Mouse (Mus musculus) forebrain, embryonic 12.5 days (tissue): ENCODE measurements around the gene Tmprss9. TPM values are rescaled to one million over a fixed set of nuclear protein-coding genes. Genes with fewer than 3 reads are reported as not detected.

Experiments
- ATAC-seq: fragments of 200-750 bp; cut with Nextera tagmentation; 2 replicates; pipeline ENCODE4 v1.8.0; 2017; ENCODE audit warnings: moderate TSS enrichment; ENCODE audit not compliant: low FRiP score
- H3K27ac ChIP-seq: fragments of 300-500 bp; sonication (generic); 2 replicates; pipeline ENCODE4 v1.5.1; 2016; ENCODE audit warnings: mild to moderate bottlenecking
- H3K27me3 ChIP-seq: fragments of 300-500 bp; sonication (generic); 2 replicates; pipeline ENCODE4 v1.6.1; 2016; ENCODE audit warnings: mild to moderate bottlenecking
- H3K36me3 ChIP-seq: fragments of 300-500 bp; sonication (generic); replicated peaks from 2 replicates; pipeline ENCODE4 v1.6.1; 2016; ENCODE audit warnings: mild to moderate bottlenecking
- H3K4me1 ChIP-seq: fragments of 300-500 bp; sonication (generic); 2 replicates; pipeline ENCODE4 v1.6.1; 2016
- H3K4me2 ChIP-seq: fragments of 300-500 bp; sonication (generic); 2 replicates; pipeline ENCODE4 v1.6.1; 2016; ENCODE audit warnings: mild to moderate bottlenecking, moderate library complexity
- H3K4me3 ChIP-seq: fragments of 300-500 bp; sonication (generic); replicated peaks from 2 replicates; pipeline ENCODE4 v1.5.1; 2016; ENCODE audit warnings: mild to moderate bottlenecking
- H3K9ac ChIP-seq: fragments of 300-500 bp; sonication (generic); 2 replicates; pipeline ENCODE4 v1.6.1; 2016; ENCODE audit warnings: mild to moderate bottlenecking
- H3K9me3 ChIP-seq: fragments of 300-500 bp; sonication (generic); 2 replicates; pipeline ENCODE4 v1.6.1; 2016
- WGBS: fragments of 180-500 bp; shearing (Covaris S2); methylation state at CpG from one replicate; pipeline ENCODE4 v1.1.7; 2016; 5-methylcytosine and 5-hydroxymethylcytosine counted together
- polyA plus RNA-seq: library from polyadenylated mRNA; unstranded; fragments of >200 nt; fragmentation: Nextera tagmentation; extraction: Ambion mirVana; gene quantifications from 2 replicates; pipeline ENCODE4 v1.2.1, GENCODE M21; 2016

Gene Tmprss9
- polyA plus RNA-seq, 1 experiment from 2014 or later: 0.08 TPM

DNA sequence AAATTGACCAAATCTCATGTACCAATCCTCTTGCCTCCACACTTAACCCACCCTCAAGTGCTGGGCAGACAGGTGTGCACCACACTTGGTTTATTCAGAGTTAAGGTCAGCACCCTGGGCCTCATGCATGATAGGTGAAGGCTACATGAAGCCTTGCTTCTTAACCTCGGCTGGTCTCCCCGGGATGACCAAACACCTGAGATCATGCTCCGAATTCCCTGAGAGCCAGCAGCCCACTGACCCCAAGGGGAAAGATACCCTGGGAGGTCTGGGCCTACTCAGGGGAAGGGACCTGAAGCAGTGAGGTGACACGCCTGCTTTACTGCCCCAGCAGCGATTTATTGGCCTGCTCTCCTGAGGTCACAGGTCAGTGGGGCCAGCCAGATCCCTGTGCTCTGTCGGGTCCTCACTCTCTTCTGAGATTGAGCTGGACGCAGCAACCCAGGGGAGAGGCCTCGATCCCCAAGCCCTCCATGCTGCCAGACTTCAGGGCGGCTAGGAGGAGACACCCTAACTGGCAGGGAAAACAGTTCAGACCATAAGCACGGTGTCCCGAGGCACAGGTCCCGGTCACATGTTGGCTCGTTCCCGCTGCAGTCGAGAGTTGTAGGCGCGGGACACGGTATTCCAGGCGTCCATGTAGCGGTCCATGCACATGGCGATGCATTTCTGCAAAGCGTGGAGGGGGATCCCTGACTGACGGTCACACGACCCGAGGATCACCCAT is 28.1 kb downstream of the Tmprss9 start:
- Histone ChIP-seq H3K9me3 (no peaks in the 10 kb centered on the region), H3K9ac (peak overlapping the region; percentile 76), H3K36me3 (peaks cover 43% of the 10 kb centered on the region), H3K27me3 (no peaks in the 10 kb centered on the region), H3K27ac (peak overlapping the region; percentile 86), H3K4me1 (peaks cover 27% of the 10 kb centered on the region), H3K4me2 (peak overlapping the region; percentile 94), H3K4me3 (peak overlapping the region; percentile 84)
- ATAC-seq: no peak
- WGBS: 18% methylated on average over 25 of the region's 25 CpGs

DNA sequence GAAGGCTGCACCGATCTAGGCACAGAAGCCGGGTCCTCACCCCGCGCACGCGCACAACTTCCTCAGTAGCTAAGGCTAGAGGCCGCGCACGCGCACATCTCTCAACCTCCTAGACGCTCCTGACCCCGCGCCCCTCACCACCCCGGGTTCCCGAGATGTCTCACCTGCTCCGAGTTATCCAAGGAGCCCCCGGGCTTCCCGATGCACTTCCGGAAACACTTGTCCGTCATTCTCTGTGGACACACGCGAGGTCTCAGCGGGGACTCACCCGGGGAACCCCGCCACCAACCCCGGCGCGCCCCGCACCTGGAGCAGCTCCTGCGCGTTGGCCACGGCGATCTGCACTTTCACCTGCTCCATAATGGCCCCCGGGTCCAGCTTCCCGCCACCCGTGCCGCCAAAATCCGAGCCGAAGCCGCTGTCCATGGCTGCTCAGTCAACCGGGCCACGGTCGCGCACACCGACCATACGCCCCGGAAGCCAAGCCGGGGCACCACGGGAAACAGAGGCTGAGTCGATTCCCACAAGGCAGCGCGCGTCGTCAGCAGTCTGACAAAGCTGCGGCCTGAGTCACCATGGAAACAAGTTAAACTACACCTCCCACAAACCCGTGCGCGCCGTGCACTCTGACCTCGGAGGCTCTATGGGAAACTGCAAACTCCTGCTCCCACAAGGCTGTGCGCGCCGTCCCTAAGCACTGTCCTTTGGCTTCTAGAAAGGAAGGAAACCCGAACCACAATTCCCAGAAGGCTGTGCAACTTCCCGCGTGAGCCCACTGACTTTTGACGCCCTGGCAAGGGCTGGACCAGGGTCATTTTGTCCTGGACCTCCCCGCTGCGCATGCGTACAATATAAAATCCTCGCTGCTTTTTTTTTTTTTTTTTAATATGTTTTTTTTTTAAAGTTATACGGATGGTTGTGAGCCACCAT is 28.9 kb downstream of the Tmprss9 start, which contains the start of gene Timm13:
TSS of gene Timm13 (minus strand) at position 652 of the 930 bp plus-strand sequence.
- Histone ChIP-seq H3K4me1 (peaks cover 27% of the 10 kb centered on the region), H3K27ac (peak within 1 kb of the TSS; percentile 86), H3K36me3 (peaks cover 51% of the 10 kb centered on the region), H3K4me3 (peak within 1 kb of the TSS; percentile 84), H3K9me3 (no peaks in the 10 kb centered on the region), H3K27me3 (no peaks in the 10 kb centered on the region), H3K9ac (peak within 1 kb of the TSS; percentile 76), H3K4me2 (peak within 1 kb of the TSS; percentile 94)
- ATAC-seq: peak; percentile 95
- under 1% methylated on average over 72 of the region's 72 CpGs for WGBS

DNA sequence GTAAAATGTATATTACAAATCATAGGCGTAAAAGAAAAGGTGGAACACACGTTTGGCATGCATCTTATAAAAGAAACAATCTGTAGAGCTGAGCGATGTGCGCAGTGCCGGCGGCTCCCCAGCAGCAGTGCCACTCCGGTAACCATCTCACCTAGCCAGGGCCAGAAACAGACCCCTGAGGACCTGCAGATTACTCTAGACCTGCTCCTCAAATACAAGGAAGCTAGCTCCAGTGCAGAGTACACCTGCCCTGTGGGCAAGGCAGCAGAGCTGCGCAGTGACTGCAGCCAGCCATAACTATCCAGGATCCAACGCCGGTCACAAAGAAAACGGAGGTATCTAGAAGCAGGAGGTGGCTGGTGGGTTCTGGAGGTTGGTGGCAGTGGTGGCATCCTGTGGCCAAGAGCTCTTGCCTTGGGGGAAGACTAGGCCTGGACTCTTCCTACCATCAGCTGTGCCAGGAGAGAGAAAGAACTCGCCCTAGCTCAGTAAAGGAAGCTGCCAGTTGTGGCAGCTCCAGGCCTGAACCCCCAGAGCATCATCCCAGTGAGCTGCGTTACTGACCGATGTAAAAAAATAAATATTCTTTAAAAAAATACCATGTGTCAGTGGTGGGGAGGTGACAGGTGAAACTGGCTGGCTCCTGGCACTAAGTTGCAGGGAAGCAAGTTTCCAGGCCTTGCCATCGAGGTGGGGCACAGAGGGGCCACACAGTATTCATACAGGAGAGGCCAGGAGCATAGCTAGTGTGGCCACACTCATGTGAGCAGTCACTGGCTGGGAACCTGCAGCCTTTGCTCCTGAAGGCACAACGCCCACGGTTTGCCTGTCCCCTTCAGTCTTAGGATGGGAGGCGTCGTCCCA is 30.0 kb downstream of the Tmprss9 start:
- Histone ChIP-seq H3K36me3 (peaks cover 62% of the 10 kb centered on the region), H3K4me3 (peak overlapping the region; percentile 84), H3K27me3 (no peaks in the 10 kb centered on the region), H3K27ac (peak overlapping the region; percentile 67), H3K9me3 (no peaks in the 10 kb centered on the region), H3K9ac (0 out of 2 replicates have a peak overlapping the region, but pooled peaks have one; percentile 21), H3K4me1 (peaks cover 27% of the 10 kb centered on the region), H3K4me2 (peak overlapping the region; percentile 25)
- WGBS: 90% methylated on average over 19 of the region's 19 CpGs
- no peak for ATAC-seq

DNA sequence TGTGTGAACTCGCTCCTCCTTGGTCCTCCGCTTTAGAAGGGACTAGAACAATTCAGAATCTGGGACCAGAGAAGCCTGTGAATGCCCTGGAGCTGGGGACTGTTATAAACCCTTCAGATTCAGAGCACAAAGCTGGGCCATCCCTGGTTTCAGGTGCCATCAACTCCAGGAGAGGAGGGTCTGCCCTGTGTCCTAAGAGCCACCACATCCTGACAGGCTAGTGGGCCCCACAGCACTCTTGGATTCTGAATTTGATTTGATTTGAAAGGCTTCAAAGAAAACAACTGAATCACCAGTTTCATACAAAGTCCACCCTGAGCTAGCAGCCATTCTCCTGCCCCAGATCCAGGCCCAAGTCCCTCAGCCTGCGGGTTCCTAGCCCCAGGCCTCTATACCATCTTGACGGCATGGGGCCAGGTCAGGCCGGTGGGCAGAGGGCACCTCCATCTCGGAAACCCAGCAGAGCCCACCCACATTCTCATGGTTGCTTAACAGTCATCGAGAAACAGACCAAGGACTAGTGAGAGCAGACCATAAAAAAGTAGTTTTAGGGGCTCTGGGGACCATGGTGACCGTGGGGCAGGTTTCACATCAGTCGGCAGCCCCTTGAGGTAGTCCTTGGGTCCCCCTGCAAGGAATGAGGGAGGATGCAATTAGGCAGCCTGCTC is 30.8 kb downstream of the Tmprss9 start:
- Histone ChIP-seq H3K27me3 (no peaks in the 10 kb centered on the region), H3K36me3 (peaks cover 68% of the 10 kb centered on the region), H3K4me2 (no peak overlapping the region), H3K4me1 (peaks cover 27% of the 10 kb centered on the region), H3K9ac (no peak overlapping the region), H3K4me3 (no peak overlapping the region), H3K27ac (no peak overlapping the region), H3K9me3 (no peaks in the 10 kb centered on the region)
- ATAC-seq: no peak
- 92% methylated on average over 9 of the region's 9 CpGs for WGBS

DNA sequence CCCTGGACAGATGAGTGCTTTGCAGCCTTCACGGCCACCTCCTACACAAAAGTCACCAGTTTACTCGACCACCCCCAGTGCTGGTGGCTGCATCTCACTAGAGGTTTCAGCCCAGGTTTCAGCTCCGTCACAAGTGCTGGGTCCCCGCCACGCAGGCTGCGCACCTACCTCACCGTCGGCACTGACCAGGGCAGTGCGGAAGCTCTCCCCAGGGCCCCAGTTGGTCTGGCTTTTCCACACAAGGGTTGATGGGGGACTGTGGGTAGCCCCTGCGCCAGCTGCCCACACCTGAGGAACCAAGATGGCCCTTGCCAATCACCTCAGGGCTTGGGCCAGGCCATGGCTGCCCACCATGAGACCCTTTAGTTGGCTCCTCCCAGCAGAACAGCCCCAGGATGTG is 31.6 kb downstream of the Tmprss9 start:
- Histone ChIP-seq H3K9me3 (no peaks in the 10 kb centered on the region), H3K9ac (no peak overlapping the region), H3K36me3 (peaks cover 76% of the 10 kb centered on the region), H3K4me3 (no peak overlapping the region), H3K4me2 (no peak overlapping the region), H3K27ac (no peak overlapping the region), H3K27me3 (no peaks in the 10 kb centered on the region), H3K4me1 (peaks cover 21% of the 10 kb centered on the region)
- ATAC-seq: no peak
- WGBS: 94% methylated on average over 10 of the region's 10 CpGs

DNA sequence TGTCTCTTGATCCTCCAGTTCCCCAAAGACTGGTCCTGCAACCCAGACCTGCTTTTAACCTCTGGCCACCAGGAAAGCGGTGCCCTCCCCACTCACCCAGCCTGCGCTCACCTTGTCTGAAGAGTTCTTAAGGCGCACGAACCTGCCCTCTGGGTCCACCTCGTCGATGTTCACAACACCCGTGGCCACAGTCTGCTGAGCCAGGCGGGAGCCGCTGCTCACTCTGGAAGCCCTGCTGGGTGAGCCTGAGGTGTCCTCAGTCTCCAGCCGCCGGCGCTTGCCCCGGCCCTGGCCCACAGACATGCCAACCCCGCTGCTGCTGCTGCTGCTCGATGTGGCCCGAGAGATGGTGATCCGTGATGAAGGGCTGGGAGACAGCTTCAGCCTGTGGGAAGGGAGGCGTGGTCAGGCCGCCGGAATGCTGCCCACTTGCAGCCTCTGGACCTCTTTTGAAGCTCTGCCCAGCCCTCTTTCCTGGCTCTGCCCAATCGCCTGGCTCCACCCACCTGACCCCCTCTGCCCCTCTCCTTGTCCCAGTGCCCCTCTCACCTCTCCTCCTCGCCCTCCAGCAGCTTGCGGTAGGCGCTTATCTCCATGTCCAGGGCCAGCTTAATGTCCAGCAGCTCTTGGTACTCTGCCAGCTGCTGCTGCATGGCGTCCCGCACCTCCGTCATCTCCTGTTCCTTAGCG is 32.5 kb downstream of the Tmprss9 start:
- no peak for ATAC-seq
- Histone ChIP-seq H3K27ac (no peak overlapping the region), H3K27me3 (no peaks in the 10 kb centered on the region), H3K9ac (no peak overlapping the region), H3K4me3 (no peak overlapping the region), H3K4me2 (no peak overlapping the region), H3K9me3 (no peaks in the 10 kb centered on the region), H3K36me3 (peaks cover 76% of the 10 kb centered on the region), H3K4me1 (peaks cover 13% of the 10 kb centered on the region)
- WGBS: 91% methylated on average over 28 of the region's 28 CpGs

DNA sequence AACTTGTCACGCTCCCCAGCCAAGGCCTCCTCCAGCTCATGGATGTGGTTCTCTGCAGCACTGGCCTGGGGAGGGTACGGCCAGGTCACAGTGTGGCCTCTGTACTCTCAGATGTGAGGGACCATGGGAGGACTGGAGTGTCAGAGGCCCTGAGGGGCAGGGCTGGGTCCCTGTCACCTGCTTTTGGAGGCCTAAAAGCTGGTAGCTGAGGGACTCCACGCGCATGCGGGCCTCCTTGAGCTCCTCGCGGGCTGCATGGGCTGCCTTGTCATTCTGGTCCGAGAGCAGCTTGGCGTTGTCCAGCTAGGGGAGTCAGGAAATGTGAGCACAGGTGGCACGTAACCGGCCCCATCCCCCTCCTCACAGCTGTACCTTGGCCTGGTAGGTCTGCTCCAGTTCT is 33.1 kb downstream of the Tmprss9 start:
- ATAC-seq: no peak
- H3K4me2 ChIP-seq: no peak overlapping the region
- peaks cover 8% of the 10 kb centered on the region for H3K4me1 ChIP-seq
- no peaks in the 10 kb centered on the region for H3K27me3 ChIP-seq
- WGBS: 91% methylated on average over 11 of the region's 11 CpGs
- H3K4me3 ChIP-seq: no peak overlapping the region
- H3K9me3 ChIP-seq: no peaks in the 10 kb centered on the region
- peaks cover 81% of the 10 kb centered on the region for H3K36me3 ChIP-seq
- H3K27ac ChIP-seq: no peak overlapping the region
- H3K9ac ChIP-seq: no peak overlapping the region

DNA sequence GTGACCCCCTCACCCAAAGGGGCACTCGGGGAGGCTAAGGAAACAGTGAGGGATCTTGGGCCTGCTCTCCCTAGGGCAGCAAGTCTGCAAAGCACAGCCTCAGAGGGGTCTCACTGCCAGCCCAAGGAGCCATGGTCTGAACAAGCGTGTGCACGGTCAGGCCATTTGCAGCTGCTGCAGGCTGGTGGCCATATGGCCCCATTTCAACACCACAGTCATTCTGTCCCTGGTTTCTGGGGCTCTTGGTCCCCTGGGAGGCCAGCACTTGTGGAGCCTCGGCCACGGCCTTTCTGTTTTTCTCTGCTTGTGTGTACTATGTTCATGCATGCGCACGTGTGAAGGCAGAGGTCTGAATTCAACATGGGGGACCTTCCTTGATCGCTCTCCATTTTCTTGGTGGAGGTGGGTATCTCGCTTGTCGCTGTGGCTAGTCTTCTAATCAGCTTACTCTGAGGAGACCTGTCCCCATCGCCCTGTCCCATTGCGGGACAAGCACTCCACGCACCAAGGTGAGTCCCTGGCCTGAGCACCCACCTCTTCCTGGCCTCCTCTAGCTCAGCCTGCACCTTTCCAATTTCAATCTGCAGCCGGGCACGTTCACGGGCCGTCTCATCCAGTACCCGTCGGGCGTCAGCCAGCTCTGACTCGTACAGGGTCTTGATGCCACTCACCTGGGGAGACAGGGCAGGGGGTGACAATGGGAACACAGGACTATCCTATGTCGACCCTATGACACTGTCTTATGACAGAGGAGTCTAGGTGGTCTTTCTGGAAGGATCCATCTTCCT is 37.9 kb downstream of the Tmprss9 start:
- Histone ChIP-seq H3K4me1 (no peaks in the 10 kb centered on the region), H3K27me3 (no peaks in the 10 kb centered on the region), H3K36me3 (peaks cover 95% of the 10 kb centered on the region), H3K27ac (no peak overlapping the region), H3K9ac (no peak overlapping the region), H3K9me3 (no peaks in the 10 kb centered on the region), H3K4me2 (no peak overlapping the region), H3K4me3 (no peak overlapping the region)
- ATAC-seq: no peak
- 95% methylated on average over 22 of the region's 22 CpGs for WGBS

DNA sequence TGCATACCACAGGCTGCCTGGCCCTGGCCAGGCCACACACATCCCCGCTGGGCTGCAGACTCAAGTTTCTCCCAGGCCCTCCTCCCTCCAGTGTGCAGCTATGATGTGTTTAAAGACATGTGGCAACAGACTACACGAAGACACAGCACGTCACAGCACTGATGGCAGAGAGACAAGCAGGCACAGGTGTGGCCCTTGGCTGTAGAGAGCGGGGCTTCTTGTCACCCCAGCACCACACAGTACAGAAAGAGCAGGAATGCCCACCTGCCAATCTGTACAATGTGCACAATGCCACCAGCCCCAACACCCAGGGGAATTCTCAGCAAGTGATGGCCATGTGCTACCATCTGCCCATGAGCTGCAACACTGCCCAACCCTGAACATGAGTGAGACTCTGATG is 39.7 kb downstream of the Tmprss9 start:
- ATAC-seq: no peak
- no peaks in the 10 kb centered on the region for H3K27me3 ChIP-seq
- H3K4me2 ChIP-seq: no peak overlapping the region
- WGBS: 94% methylated on average over 4 of the region's 4 CpGs
- no peaks in the 10 kb centered on the region for H3K9me3 ChIP-seq
- no peak overlapping the region for H3K9ac ChIP-seq
- H3K4me3 ChIP-seq: no peak overlapping the region
- peaks cover 91% of the 10 kb centered on the region for H3K36me3 ChIP-seq
- H3K27ac ChIP-seq: no peak overlapping the region
- H3K4me1 ChIP-seq: peaks cover 9% of the 10 kb centered on the region

DNA sequence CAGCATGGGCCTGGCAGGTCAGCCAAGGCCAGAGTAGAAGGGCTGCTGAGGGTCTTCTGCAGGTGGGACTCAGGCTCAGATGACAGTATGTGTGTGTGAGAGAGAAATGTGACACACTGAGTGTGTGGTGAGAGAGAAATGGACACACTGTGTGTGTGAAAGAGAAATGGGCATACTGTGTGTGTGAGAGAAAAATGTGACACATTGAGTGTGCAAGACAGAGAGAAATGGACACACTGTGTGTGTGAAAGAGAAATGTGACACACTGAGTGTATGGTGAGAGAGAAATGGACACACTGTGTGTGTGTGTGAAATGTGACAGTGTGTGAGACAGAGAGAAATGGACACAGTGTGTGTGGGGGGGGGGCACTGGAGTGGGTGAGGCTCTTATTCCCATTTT is 40.2 kb downstream of the Tmprss9 start:
- Histone ChIP-seq H3K4me2 (no peak overlapping the region), H3K27me3 (no peaks in the 10 kb centered on the region), H3K9me3 (no peaks in the 10 kb centered on the region), H3K9ac (no peak overlapping the region), H3K4me1 (peaks cover 15% of the 10 kb centered on the region), H3K27ac (no peak overlapping the region), H3K36me3 (peaks cover 87% of the 10 kb centered on the region), H3K4me3 (no peak overlapping the region)
- no peak for ATAC-seq
